Mouse (Mus musculus) sigmoid colon, adult 10 weeks (tissue): ENCODE data around the gene Klhl35. TPM values are rescaled to one million over a fixed set of nuclear protein-coding genes. Genes with fewer than 3 reads are reported as not detected.

Source experiments
- polyA plus RNA-seq: library from polyadenylated mRNA; stranded (reverse); fragments of 350-450 nt; fragmentation: Illumina TruSeq; extraction: RNeasy Lipid Tissue Mini Kit (QIAGEN cat#74804); gene quantifications from one replicate; pipeline ENCODE4 v1.2.3, GENCODE M21; 2014; ENCODE audit warnings: low read depth, low replicate concordance

Gene Klhl35
- polyA plus RNA-seq = not detected

DNA sequence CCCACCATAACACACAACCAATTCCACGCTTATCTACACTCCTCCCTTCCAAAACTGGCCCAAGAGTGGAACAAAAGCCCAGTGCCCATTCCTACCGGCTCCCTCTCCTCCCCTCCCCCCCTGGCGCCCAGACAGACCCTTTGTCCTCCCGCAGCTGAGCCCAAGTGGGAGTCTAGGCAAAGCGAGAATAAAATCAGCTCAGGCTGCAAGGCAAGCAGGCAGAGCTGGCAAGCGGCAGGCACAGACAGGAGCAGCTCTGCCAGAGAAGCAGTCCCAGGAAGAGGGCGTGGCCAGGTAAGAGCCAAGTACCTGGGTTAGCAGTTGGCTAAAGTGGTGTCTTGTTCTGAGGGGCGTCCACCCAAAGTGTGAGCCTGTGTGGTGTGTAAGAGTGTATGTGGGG lies at the start of gene Klhl35:
Klhl35 (plus strand) TSS at position 194 of the 400 bp plus-strand sequence.

GRCm38 (mm10) chr7:99483271-99483923 lies 17.6 kb downstream of the Klhl35 start, which contains the start of gene Rps3:
Rps3 (minus strand) TSS chr7:99483738.

Other genes starting within 250 kb of the Klhl35 start
- gene Mogat2, start 227.4 kb upstream of the Klhl35 start, polyA plus RNA-seq = 0.41 TPM
- 0.79 TPM for gene Map6, start 198.6 kb upstream of the Klhl35 start, polyA plus RNA-seq
- gene Serpinh1, start 112.8 kb upstream of the Klhl35 start, polyA plus RNA-seq = 34.9 TPM
- gene Gdpd5, start 84.6 kb upstream of the Klhl35 start, polyA plus RNA-seq = 0.16 TPM
- gene Rps3, start 17.7 kb downstream of the Klhl35 start, polyA plus RNA-seq = 931 TPM
- 17.6 TPM for gene Arrb1, start 69.5 kb downstream of the Klhl35 start, polyA plus RNA-seq
- gene Tpbgl, start 161.1 kb downstream of the Klhl35 start, polyA plus RNA-seq = 0.95 TPM
- gene Slco2b1, start 245.3 kb downstream of the Klhl35 start, polyA plus RNA-seq = 8.0 TPM